Mouse (Mus musculus) brain, embryonic 14.5 days (tissue): ENCODE results near the gene Gen1. TPM values are rescaled to one million over a fixed set of nuclear protein-coding genes. Genes with fewer than 3 reads are reported as not detected.

Experiments
- DNase-seq: peaks from one replicate; pipeline ENCODE4 v3.0.0-alpha.2; 2011; ENCODE audit warnings: low read depth
- CTCF ChIP-seq: fragments of 200-500 bp; IDR thresholded peaks from 2 replicates; pipeline ENCODE4 v1.5.1; 2012; ENCODE audit warnings: inconsistent platforms, mild to moderate bottlenecking, moderate library complexity, borderline replicate concordance; ENCODE audit not compliant: insufficient read depth, insufficient read length; ENCODE audit errors: extremely low read depth
- POLR2A ChIP-seq: fragments of 200-500 bp; IDR thresholded peaks from 2 replicates; pipeline ENCODE4 v1.6.1; 2012; ENCODE audit warnings: mild to moderate bottlenecking, inconsistent platforms, borderline replicate concordance; ENCODE audit not compliant: poor library complexity, insufficient read depth, insufficient read length, severe bottlenecking; ENCODE audit errors: extremely low read depth
- polyA plus RNA-seq: library from polyadenylated mRNA; depleted of rRNA; stranded (reverse); fragments of >200 nt; gene quantifications from 2 replicates; pipeline ENCODE4 v1.2.3, GENCODE M21; 2012

Gene Gen1
- polyA plus RNA-seq, 1 experiment, result 2.3 TPM

DNA sequence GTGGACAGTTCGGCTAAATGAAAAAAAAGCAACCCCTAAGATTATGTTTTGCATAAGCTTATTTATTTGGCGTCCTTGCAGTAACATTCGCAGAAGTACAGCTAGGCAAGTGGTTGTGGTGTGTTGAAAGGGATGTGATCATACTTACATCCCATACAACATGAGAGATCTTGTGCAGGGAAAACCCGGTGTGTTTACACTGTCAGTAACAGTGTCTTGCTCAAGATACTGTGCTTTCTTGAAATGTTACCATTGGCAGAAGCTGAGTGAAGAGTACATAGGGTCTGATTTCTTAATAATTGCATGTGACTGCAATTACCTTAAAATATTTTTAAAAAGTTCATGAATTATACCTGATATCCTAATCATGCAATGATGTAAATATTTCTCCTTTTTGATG lies 7.0 kb upstream of the Gen1 start:
- no peak for DNase-seq

GRCm38 (mm10) chr12:11267030-11267429 lies 1.4 kb upstream of the Gen1 start:
- TF ChIP-seq POLR2A, result no peak
- no peak for TF ChIP-seq CTCF
- peak; percentile 16 for DNase-seq

More for the DNA sequence above, 7.0 kb upstream of the Gen1 start:
- TF ChIP-seq CTCF, result no peak
- TF ChIP-seq POLR2A, result no peak

GRCm38 (mm10) chr12:11266282-11266985 lies 833 bp upstream of the Gen1 start:
- TF ChIP-seq POLR2A (no peak), CTCF (no peak)
- peak; percentile 60 for DNase-seq

DNA sequence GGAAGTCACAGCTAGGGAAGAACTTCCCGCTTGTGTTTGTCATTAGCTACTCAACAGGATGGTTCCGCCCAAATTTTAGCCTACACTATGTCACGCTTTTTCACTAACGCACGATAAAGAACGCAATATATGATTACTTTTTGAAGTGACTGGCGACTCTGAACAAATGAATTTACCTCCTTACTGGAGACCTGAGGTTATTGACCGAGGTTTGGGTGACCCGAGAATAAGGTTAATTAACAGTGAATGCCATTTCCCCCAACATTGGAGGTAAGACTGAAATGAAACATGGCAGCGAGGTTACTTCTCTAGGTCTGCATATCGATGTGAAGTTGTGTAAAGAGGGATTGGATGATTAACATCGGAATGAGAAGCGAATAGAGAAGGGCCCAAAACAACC lies 706 bp downstream of the Gen1 start:
- TF ChIP-seq POLR2A, result no peak
- no peak for TF ChIP-seq CTCF
- peak; percentile 3 for DNase-seq

GRCm38 (mm10) chr12:11250322-11250721 lies 15.3 kb downstream of the Gen1 start:
- DNase-seq, result no peak

GRCm38 (mm10) chr12:11247460-11247859 lies 18.1 kb downstream of the Gen1 start:
- TF ChIP-seq CTCF (no peak), POLR2A (no peak)
- DNase-seq, result no peak

More at GRCm38 (mm10) chr12:11250322-11250721, 15.3 kb downstream of the Gen1 start:
- no peak for TF ChIP-seq POLR2A
- TF ChIP-seq CTCF, result no peak

DNA sequence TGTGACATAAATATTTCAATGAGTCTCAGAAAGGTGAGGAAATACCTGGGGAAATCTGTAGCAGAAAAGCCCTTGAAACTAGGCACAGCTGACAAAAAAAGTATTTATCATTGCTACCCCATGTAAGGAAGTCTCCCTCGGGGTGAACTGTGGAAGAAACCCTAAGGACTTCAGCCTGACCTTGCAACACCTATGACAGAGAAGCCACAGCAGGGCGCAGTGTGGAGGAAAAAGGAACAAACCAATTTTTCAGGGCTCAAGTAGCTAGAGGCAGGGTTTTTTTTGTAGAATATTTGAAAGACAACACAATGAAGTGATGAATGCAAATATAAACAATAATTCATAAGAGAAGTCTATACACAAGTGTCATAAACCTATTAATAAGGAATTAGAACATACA lies 29.6 kb downstream of the Gen1 start:
- no peak for DNase-seq
- TF ChIP-seq POLR2A, result no peak
- no peak for TF ChIP-seq CTCF

- TF ChIP-seq CTCF (no peak), POLR2A (no peak)
- no peak for DNase-seq
Observed at GRCm38 (mm10) chr12:11230267-11230666, 35.3 kb downstream of the Gen1 start.

DNA sequence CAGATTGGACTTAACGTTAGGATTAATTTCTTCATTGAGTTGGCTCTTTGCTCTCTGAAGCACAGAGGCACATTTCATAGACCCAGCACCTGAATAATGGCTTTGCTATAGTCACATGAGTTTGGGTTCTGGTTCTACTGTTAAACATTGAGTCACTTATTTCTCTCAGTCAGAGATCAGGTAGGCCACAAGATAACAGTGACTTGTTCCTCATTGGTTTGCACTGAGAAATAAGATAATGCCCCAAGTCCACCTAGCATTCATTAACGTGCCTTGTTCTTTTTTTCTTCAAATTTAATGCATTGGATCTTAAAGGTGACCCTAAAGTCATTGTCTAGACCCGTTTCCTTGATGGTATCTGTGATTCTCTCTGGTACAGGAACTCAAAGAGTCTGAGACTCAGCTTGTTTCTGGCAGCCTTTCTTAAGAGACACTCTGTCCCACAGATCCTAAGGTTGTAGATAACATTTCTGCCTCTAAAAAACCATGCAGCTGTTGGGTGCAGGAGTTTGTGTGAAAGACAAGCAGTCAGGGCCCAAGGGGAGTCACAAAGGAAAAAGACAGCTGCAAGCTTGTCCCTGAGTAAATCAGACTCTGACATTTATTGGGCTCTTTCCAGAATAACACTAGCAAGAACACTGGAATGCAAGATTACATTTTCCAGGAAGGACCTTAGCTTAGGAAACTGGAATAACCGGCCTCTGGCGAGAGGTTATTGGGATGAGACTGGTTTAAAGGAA lies 38.9 kb downstream of the Gen1 start:
- no peak for DNase-seq
- TF ChIP-seq POLR2A (no peak), CTCF (no peak)

DNA sequence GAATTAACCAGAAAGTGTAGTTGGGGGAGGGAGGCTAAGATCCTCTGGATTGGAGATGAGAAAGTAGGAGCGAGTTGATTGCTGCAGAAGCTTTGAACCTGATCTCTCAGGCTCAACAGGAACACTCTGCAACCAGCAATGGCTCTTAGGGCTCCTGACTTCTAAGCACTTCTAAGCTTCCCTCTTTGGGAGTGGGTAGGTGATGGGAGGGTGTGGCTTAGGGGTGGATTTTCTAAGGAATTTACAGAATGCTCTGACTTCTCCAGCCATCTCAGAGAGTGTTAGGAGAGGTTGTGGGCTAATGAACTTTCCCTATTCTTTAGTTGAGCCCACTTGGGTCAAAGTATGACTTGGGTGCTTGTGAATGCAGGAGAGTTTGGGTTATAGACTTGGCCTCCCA lies 39.5 kb downstream of the Gen1 start:
- DNase-seq, result no peak
- TF ChIP-seq POLR2A (no peak), CTCF (no peak)

DNA sequence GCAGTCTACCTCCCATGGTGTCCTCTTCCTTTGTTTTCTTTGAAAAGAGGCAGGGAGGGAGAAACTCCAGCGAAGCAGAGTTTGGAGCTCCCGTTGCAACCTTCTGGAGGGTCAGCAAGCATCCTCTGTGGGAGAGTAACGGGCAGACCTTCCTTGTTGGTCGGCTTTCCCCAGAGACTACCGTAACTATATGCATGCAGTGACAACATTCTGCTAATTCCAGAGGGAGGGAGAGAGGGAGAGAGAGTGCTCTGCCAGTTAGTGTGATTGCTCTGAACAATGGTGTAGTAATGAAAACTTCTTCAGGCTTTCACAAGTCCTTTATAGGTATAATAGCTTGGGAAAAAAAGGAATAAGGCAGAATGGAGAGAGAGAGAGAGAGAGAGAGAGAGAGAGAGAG lies 40.9 kb downstream of the Gen1 start:
- TF ChIP-seq POLR2A, result no peak
- no peak for TF ChIP-seq CTCF
- no peak for DNase-seq

GRCm38 (mm10) chr12:11223090-11223489 lies 42.5 kb downstream of the Gen1 start:
- TF ChIP-seq POLR2A, result no peak
- no peak for TF ChIP-seq CTCF
- no peak for DNase-seq

DNA sequence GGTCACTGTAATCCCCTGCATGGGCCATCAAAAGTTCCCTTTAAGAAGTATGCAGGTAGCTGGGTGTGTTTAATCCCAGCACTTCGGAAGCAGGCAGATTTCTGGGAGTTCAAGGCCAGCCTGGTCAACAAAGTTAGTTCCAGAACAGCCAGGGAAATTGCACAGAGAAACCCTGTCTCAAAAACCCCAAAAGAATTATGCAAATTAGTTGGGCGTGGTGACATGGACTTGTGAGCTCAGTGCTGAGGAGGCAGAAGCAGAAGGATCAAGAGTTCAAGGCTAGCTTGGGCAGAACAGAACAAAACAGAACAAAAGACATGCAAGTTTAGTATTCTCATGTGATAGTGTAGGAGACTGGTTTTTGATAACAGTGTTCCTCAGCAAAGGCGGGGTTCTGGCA lies 43.0 kb downstream of the Gen1 start:
- TF ChIP-seq CTCF (no peak), POLR2A (no peak)
- DNase-seq, result no peak

GRCm38 (mm10) chr12:11221524-11222330 lies 43.9 kb downstream of the Gen1 start:
- TF ChIP-seq CTCF (no peak), POLR2A (no peak)
- DNase-seq, result peak; percentile 84

- no peak for DNase-seq
- TF ChIP-seq POLR2A, result no peak
- TF ChIP-seq CTCF, result no peak
Observed at GRCm38 (mm10) chr12:11217726-11218250, 47.8 kb downstream of the Gen1 start.
